Mouse (Mus musculus): ENCODE results near the gene Gls2. TPM values are rescaled to one million over a fixed set of nuclear protein-coding genes. Genes with fewer than 3 reads are reported as not detected.

Gene Gls2
- not detected for polyA plus RNA-seq (2014; fragmentation: Illumina TruSeq; extraction: RNeasy Lipid Tissue Mini Kit (QIAGEN cat#74804); ENCODE audit: low read depth, low replicate concordance)

GRCm38 (mm10) chr10:128194024-128194550 is at the start of gene Gls2:
TSS of gene Gls2 (plus strand) at chr10:128194457.

GRCm38 (mm10) chr10:128179989-128180388 is 14.3 kb upstream of the Gls2 start, which contains the start of gene Rbms2:
TSS of gene Rbms2 (minus strand) at chr10:128180297.

GRCm38 (mm10) chr10:128211390-128212108 is 17.3 kb downstream of the Gls2 start, which contains the start of gene Spryd4:
TSS of gene Spryd4 (minus strand) at chr10:128211807.

GRCm38 (mm10) chr10:128225538-128225937 is 31.3 kb downstream of the Gls2 start, which contains the start of gene Mip:
TSS of gene Mip (plus strand) at chr10:128225838.

GRCm38 (mm10) chr10:128231697-128232419 is 37.6 kb downstream of the Gls2 start, which contains the start of gene Timeless:
TSS of gene Timeless (plus strand) at chr10:128232065.

GRCm38 (mm10) chr10:128253677-128254255 is 59.5 kb downstream of the Gls2 start, which contains the start of gene Apon:
TSS of gene Apon (plus strand) at chr10:128254096.

Other genes with a start within 250 kb of the Gls2 start
- not detected for gene Hsd17b6, start 186.8 kb upstream of the Gls2 start, polyA plus RNA-seq (2014; fragmentation: Illumina TruSeq; extraction: RNeasy Lipid Tissue Mini Kit (QIAGEN cat#74804); ENCODE audit: low read depth, low replicate concordance)
- gene Prim1, start 179.3 kb upstream of the Gls2 start, polyA plus RNA-seq (2014; fragmentation: Illumina TruSeq; extraction: RNeasy Lipid Tissue Mini Kit (QIAGEN cat#74804); ENCODE audit: low read depth, low replicate concordance) = 22.8 TPM
- 1,133 TPM for gene Naca, start 158.9 kb upstream of the Gls2 start, polyA plus RNA-seq (2014; fragmentation: Illumina TruSeq; extraction: RNeasy Lipid Tissue Mini Kit (QIAGEN cat#74804); ENCODE audit: low read depth, low replicate concordance)
- gene Ptges3, start 135.5 kb upstream of the Gls2 start, polyA plus RNA-seq (2014; fragmentation: Illumina TruSeq; extraction: RNeasy Lipid Tissue Mini Kit (QIAGEN cat#74804); ENCODE audit: low read depth, low replicate concordance) = 395 TPM
- gene Atp5b, start 111.2 kb upstream of the Gls2 start, polyA plus RNA-seq (2014; fragmentation: Illumina TruSeq; extraction: RNeasy Lipid Tissue Mini Kit (QIAGEN cat#74804); ENCODE audit: low read depth, low replicate concordance) = 1,708 TPM
- gene Baz2a, start 102.9 kb upstream of the Gls2 start, polyA plus RNA-seq (2014; fragmentation: Illumina TruSeq; extraction: RNeasy Lipid Tissue Mini Kit (QIAGEN cat#74804); ENCODE audit: low read depth, low replicate concordance) = 9.3 TPM
- 12.4 TPM for gene Rbms2, start 14.2 kb upstream of the Gls2 start, polyA plus RNA-seq (2014; fragmentation: Illumina TruSeq; extraction: RNeasy Lipid Tissue Mini Kit (QIAGEN cat#74804); ENCODE audit: low read depth, low replicate concordance)
- gene Spryd4, start 17.4 kb downstream of the Gls2 start, polyA plus RNA-seq (2014; fragmentation: Illumina TruSeq; extraction: RNeasy Lipid Tissue Mini Kit (QIAGEN cat#74804); ENCODE audit: low read depth, low replicate concordance) = 16.3 TPM
- gene Mip, start 31.4 kb downstream of the Gls2 start, polyA plus RNA-seq (2014; fragmentation: Illumina TruSeq; extraction: RNeasy Lipid Tissue Mini Kit (QIAGEN cat#74804); ENCODE audit: low read depth, low replicate concordance) = not detected
- gene Timeless, start 37.6 kb downstream of the Gls2 start, polyA plus RNA-seq (2014; fragmentation: Illumina TruSeq; extraction: RNeasy Lipid Tissue Mini Kit (QIAGEN cat#74804); ENCODE audit: low read depth, low replicate concordance) = 2.3 TPM
- gene Apon, start 59.6 kb downstream of the Gls2 start, polyA plus RNA-seq (2014; fragmentation: Illumina TruSeq; extraction: RNeasy Lipid Tissue Mini Kit (QIAGEN cat#74804); ENCODE audit: low read depth, low replicate concordance) = not detected
- gene Apof, start 74.2 kb downstream of the Gls2 start, polyA plus RNA-seq (2014; fragmentation: Illumina TruSeq; extraction: RNeasy Lipid Tissue Mini Kit (QIAGEN cat#74804); ENCODE audit: low read depth, low replicate concordance) = not detected
- 3.6 TPM for gene Stat2, start 76.1 kb downstream of the Gls2 start, polyA plus RNA-seq (2014; fragmentation: Illumina TruSeq; extraction: RNeasy Lipid Tissue Mini Kit (QIAGEN cat#74804); ENCODE audit: low read depth, low replicate concordance)
- gene Il23a, start 104.3 kb downstream of the Gls2 start, polyA plus RNA-seq (2014; fragmentation: Illumina TruSeq; extraction: RNeasy Lipid Tissue Mini Kit (QIAGEN cat#74804); ENCODE audit: low read depth, low replicate concordance) = not detected
- gene Pan2, start 108.9 kb downstream of the Gls2 start, polyA plus RNA-seq (2014; fragmentation: Illumina TruSeq; extraction: RNeasy Lipid Tissue Mini Kit (QIAGEN cat#74804); ENCODE audit: low read depth, low replicate concordance) = 4.8 TPM
- gene Cnpy2, start 128.0 kb downstream of the Gls2 start, polyA plus RNA-seq (2014; fragmentation: Illumina TruSeq; extraction: RNeasy Lipid Tissue Mini Kit (QIAGEN cat#74804); ENCODE audit: low read depth, low replicate concordance) = 69.0 TPM
- gene Cs, start 143.3 kb downstream of the Gls2 start, polyA plus RNA-seq (2014; fragmentation: Illumina TruSeq; extraction: RNeasy Lipid Tissue Mini Kit (QIAGEN cat#74804); ENCODE audit: low read depth, low replicate concordance) = 106 TPM
- 8.7 TPM for gene Coq10a, start 174.5 kb downstream of the Gls2 start, polyA plus RNA-seq (2014; fragmentation: Illumina TruSeq; extraction: RNeasy Lipid Tissue Mini Kit (QIAGEN cat#74804); ENCODE audit: low read depth, low replicate concordance)
- 4.6 TPM for gene Ankrd52, start 182.7 kb downstream of the Gls2 start, polyA plus RNA-seq (2014; fragmentation: Illumina TruSeq; extraction: RNeasy Lipid Tissue Mini Kit (QIAGEN cat#74804); ENCODE audit: low read depth, low replicate concordance)
- 0.53 TPM for gene Slc39a5, start 206.8 kb downstream of the Gls2 start, polyA plus RNA-seq (2014; fragmentation: Illumina TruSeq; extraction: RNeasy Lipid Tissue Mini Kit (QIAGEN cat#74804); ENCODE audit: low read depth, low replicate concordance)
- 18.4 TPM for gene Nabp2, start 217.0 kb downstream of the Gls2 start, polyA plus RNA-seq (2014; fragmentation: Illumina TruSeq; extraction: RNeasy Lipid Tissue Mini Kit (QIAGEN cat#74804); ENCODE audit: low read depth, low replicate concordance)
- 4.9 TPM for gene Rnf41, start 217.2 kb downstream of the Gls2 start, polyA plus RNA-seq (2014; fragmentation: Illumina TruSeq; extraction: RNeasy Lipid Tissue Mini Kit (QIAGEN cat#74804); ENCODE audit: low read depth, low replicate concordance)

Measured in kidney, adult 10 weeks (tissue).